Mouse (Mus musculus) fibroblast of lung, adult 2 months (primary cell): ENCODE measurements around the gene Sparc.
A peak's percentile ranks its signal among the peaks of the same experiment; 100 is the strongest.
"Not testable (repeated sequence)": the region's sequence is repeated elsewhere in the genome, so short reads cannot be mapped to it uniquely, and the experiment has no call there.

Source experiments
- DNase-seq: peaks from one replicate; pipeline ENCODE4 v3.0.0-alpha.2; 2011; ENCODE audit warnings: low read depth

Gene Sparc

DNA sequence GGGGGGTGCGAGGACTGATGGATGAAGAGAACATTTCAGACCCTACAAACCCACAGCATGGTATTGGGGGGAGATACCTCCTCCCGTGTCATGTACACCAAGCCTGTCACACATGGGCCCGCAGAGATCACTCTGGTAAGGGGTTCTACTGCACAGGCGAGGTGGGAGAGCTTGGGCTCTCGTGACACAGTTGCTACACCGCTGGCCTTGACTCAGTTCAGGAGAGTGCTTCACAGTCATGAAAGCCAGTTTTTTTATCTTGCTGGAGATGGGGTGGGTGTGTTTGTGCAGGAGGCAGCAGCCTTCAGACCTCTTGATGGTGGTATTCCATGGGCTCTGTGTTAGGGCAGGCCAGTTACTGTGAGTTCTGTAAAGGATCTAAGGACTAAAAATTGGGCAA lies 13.1 kb upstream of the Sparc start:
- DNase-seq: no peak

DNA sequence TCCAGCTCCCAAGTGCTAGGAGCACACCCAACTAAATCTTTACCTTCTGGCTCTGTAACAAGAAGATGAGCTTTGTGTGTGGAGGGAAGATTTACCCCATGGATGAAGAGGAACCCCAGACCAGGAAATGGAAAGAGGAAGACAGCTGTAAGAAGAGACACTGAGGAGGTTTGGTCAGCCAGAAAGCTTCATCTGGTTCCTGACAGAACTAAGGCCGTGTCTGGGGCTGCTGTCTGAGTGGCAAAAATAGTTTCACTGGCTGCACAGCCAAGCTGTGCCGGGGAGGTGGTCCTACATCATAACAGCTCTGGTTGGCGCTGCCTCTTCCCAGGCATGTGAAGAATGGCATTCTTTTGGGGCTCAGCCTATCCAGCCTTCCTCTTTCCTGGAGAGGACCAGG lies 10.0 kb upstream of the Sparc start:
- no peak for DNase-seq

DNA sequence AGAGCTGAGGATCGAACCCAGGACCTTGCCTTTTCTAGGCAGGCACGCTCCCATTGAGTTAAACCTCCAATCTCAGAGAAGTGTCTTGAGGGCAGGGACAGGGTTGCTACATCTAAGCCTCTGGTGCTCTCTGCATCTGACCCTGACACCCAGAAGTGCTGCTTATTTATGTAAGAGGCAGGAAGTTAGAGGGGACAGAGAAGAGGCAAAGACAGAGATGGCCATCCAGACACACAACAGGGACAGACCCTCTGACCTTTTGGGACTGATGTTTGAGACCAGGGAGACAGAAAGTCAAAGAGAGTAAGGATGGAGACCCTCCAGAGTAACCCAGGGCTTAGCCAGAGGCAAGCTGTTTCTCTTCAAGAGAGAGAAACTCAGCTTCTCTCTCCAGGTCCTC lies 7.0 kb upstream of the Sparc start:
- DNase-seq: no peak

DNA sequence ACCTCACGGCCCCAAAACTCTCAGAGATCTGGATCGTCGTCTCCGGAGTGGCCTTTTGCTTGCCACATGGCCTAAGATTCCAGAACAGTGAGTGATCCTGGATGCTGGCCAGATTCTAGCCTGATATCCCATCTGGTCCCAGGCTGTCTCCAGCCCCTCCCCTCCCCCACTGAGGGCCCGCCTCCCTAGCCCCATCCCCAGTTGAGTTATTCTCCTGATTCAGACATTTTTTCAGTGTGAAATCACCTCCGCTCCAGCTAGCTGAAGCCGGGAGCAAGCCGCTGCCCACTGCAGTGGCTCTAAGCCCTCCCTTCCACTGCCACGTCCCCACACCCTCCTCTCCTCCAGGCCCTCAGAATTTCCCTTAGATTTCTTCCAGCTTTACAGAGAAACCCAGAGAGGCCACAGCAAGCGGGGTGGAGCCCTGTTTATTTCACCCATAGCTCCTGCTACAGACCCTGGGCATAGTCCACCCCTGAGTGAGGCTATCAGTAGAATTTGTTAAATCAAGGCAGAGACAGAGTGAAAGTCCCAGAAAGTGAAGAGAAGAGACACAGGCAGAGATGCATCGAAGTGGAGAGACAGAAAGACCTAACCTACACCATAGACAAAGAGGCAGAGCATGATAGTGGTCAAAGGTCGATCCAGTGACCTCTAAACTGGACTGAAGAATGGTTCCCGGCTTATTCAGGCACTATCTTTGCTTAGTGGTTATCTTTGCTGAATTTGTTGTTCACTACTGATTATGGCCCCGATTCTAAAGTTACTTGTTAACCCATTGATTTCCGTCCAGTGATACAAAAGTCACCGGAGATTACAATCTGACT lies 5.4 kb upstream of the Sparc start:
- peak; percentile 99 for DNase-seq

DNA sequence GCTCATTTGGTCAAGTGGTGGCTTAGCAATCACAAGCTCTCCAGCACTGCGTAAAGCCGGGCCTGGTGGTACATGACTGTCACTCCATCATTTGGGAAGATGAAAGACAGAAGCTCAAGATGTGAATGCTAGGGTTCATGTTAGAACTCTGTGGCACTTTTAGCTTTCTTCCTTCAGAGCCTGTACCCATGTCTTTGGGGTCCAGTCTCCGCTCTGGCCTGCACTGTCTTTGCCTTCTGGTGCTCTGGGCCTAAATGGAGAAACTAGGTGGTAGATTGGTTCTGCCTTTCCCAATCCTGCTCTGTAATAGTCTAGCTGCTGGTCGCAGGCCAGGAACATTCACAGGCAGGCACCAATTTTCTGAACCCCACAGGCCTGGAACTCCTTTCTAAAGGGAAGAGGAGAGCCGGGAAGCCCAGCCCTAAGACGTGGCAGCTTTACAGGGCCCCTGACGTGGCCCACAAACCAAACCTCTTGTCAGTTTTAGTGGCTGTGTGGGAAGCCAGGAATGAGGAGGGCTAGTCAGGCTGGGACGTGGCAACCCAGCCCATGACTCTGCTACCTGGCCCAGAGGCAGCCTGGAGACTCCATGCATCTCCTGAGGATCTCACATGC lies 1.9 kb upstream of the Sparc start:
- DNase-seq: peak; percentile 84

DNA sequence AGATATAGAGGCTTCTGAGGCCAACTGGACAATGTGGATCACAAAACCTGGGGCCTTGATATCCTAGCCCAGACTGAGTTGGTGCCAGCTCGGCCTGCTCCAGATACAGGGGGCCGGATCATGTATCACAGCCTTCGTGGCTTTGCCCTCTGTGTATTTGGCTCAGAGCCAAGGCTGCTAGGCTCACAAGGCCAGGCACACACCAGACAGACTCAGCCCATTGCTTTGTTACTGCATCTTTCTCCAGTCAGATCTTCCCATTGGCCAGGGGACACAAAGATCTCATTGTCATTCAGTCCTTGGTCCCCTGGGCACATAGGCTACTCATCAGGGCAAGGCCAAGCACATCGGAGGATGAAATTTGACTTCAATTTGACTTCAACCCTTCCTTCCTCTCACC lies 773 bp upstream of the Sparc start:
- no peak for DNase-seq

DNA sequence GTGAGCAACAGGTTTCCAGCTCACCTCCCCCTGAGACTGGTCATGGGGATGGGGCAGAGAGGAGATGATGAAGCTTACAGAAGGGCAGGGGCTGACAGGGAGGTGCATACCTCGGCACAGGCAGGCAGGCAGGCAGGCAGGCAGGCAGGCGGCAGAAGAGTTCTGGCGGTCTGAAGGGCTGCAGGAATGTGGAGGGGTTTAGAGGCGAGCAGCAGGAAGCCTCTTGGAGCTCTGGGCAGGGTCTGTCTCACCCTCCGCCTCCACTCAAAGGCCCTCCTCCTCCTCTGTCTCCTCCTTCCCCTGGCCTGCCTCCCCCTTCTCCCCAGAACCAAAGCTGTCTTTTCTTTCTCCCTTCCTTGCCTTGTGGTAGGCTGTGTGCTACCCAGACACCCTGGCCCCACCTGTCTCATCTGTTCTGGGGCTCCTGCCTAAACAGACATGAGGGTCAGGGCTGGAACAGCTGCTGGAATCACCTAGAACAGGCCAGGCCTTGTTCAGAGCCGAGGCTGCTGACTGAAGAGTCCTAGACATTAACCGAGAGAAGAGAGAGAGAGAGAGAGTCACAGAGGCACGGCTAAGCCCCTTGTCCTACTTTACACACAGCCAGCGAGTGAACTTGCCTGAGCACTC lies 3.2 kb downstream of the Sparc start:
- peak; percentile 84 for DNase-seq

DNA sequence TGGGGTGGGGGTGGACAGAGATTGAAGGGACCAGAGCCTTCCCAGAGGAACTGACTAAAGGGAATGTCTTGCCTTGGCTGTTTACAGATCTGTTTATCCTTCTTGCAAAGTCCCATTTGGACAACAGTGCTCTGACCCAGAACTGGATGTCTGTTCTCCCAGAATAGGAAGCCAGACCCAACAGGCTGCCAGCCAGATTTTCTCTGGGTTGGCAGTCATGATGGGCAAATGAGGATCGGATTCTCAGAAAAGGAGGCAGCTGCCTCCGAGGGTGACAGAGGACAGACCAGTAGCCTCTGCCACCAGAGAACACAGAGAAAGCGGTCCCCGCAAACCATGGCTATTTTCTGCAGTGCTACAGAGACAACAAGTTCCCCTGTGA lies 3.7 kb downstream of the Sparc start:
- no peak for DNase-seq

DNA sequence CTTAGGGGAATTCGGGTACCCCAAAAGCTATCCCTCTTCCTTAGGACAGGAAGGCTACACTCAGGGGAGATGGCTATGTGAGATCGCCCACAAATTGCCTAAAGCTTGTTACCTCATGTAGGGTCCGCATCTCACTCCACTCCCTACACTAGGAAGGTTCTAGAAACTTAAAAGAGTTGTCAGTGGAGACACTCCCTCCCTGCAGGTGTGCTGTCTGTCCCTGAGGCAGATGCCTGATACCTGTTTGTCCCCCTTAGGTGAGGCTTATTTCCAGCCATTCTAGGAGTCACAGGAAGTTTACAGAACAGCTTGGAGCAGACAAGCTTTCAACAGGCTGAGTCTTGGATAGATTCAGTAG lies 4.3 kb downstream of the Sparc start:
- no peak for DNase-seq

DNA sequence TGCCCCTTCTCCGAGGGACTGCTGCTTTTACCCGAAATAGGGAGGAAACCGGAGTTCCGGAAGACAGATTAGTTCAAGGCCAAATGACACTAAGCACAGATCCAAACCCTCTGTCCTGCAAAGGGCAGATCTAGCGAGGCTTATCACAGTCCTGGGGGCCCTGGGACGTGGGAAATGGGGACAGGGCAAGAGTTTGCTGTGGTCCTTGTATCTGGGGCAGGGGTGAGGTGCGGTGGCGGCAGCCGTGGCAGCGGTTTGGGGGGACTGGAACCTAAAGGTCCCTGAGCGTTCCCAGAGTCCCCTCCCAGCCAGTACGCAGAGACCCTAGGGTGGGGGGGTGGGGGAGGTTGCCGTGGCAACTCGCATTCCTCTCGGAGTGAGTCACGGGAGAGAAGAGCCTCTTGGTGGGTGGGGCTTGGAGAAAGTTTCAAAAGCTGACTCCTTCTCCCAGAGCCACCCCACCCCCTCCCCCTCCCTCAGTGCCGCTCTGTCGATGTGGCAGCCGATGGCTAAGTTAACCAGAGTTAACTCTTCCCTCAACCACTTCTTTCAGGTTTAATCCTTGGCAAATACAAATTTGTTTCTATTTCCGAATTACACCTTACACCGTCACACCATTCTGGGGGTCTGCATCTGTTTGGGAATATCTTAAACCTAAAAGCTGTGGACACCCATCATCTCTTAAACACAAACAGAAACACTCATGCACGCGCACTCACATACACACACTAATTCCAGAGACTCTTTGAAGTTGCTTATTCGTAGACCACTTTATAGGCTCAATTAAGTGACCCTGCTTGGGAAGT lies 4.9 kb downstream of the Sparc start:
- peak; percentile 64 for DNase-seq

DNA sequence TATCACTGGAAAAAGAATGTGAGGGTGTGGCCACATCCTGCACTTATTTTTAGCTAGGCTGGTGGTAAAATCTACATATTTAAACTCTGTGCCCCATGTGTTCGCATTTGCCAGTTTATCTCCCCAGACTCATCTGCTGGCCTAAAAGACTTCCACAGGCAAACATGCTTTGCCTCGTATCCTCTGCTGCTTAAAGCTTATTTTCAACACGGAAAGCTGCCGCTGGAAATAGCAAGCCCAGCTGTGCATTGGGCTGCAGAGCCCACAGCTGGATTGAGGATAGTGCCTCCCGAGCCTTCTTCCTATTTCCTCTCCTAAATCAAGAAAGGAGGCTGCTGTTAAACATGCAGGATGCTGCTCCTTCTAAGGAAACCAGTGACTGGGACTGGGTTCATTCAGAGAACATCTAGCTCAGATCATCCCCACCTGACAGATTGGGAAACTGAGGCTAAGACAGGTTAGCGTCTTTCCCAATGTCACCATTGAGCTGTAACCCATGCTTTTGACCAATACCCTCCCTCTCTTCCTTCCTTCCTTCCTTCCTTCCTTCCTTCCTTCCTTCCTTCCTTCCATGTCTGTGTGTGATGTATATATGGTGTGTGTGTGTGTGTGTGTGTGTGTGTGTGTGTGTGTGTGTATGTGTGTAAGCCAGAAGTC lies 6.2 kb downstream of the Sparc start:
- no peak for DNase-seq

DNA sequence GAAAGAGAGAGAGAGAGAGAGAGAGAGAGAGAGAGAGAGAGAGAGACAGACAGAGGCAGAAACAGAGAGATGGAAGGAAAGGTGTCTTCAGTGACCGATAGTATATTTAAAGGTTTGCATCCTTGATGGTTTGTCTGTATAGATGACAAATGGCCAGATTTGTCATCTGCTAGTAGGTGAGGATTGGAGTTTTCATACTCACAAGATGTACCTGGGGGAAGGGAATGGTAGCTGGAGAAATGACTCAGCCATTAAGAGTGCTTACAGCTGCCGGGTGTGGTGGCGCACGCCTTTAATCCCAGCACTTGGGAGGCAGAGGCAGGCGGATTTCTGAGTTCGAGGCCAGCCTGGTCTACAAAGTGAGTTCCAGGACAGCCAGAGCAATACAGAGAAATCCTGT lies 7.3 kb downstream of the Sparc start:
- not testable (repeated sequence) for DNase-seq

DNA sequence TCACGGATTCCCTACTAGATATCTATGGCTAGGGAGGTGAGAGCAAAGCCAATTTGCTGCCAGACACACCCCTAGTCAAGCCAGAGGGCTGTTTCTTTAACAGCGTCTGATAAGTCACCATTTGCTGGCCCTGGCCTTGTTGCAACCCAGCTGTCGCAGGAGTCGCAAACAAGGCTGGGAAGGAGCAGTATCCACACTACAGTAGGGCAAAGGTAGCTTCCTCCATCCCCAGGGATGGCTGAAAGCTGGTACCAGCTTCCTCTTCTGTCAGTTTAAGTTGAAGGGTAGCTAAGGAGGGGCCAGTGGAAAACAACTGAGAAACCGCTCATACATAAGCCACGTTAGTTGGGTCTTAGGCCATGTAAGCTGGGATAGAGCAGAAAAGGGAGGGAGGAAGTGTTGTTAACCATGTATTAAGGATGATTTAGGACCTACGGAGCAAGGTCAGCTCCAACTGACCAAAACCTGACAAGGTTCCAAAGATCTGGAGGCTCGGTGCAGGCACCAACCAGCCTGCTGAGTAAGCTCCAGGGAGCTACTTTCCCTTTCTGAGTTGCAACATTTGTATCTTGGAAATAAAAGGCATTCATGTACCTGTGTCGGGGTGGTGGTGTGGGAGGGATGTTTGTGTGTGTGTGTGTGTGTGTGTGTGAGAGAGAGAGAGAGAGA lies 7.8 kb downstream of the Sparc start:
- no peak for DNase-seq

DNA sequence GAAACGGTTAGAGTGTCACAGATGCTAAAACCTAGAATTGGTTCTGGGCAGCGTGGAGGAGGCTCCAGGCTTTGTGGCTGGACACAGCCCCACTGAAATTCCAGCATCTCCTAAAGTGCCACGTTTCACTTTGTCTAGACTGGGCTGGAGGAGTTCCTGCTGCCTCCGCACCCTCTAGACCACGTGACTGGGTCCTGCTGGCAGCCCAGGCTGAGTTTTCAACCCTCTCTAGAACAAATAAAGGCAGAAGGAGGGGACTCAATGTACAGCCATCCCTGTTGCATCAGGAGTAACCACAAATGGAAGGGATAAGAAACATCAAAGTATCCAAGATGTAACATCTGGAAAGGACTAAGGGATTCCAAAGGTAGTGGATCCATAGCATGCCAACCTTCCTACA lies 8.7 kb downstream of the Sparc start:
- peak; percentile 79 for DNase-seq

DNA sequence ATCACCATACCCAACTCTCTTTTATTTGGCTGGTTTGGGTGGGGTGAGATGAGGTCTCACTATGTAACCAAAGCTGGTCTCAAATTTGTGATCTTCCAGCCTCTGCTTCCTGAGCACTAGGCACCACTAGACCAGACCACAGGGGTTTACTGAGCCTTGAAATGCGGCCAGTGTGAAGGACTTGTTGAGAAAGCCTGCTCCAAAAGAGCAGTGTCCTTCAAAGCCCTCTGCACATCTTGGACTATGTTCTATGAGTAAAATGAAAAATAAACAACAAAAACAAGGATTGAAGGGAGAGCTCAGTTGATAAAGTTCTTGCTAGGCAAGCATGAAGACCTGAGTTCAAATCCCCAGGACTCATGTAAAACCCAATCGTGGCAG lies 9.6 kb downstream of the Sparc start:
- no peak for DNase-seq

DNA sequence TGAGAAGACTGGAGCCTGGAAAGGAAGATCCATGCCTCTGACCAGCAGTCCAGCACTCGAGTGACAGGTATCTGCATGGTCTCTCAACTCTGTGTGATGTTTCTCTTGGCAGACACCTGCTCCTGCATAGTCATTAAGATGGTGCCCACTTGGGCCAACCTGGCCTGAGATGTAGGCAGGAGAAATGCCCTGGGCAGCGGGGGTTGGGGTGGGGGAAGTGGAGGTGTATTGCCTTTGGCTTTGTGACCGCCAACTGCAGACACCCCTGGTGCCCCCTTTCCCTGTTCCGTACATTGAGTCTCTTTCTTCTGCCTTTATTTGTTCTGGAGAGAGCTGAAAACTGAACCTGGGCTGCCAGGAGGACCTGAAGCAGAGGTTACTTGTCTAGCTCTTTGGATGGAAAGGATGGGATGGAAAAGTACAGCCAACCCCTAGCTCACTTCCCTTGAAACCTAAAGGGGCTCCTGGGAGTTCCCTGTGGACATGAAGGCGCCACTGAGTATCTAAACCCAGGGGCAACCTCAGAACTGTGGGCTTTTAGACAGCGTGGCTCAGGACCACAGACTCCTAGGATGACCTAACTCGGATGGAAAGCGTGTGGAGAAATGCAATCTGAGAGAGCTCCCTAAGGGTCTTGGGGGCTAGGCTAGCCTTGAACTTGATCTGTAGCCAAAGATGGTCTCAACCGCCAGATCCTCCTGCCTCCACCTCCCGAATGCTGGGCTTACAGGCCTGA lies 10.1 kb downstream of the Sparc start:
- no peak for DNase-seq

DNA sequence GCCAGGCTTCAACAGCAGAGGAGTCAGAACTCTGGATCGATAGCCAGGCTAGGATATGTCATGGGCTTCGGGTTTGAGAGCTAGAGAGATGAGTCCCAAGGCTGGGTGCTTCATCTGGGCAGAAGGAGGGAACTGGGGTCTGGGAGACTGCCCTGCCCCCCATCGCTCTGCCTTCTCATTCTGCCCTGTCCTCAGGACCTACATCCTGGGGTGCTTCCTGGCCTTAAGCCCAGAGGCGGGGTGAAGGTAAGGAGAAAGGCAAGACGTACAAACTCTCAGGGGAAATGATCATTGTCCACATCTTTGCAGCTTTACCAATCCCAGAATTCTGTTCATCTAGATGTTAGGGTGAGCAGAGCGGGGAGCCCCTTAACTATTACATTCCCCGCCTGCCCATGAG lies 10.9 kb downstream of the Sparc start:
- DNase-seq: no peak

DNA sequence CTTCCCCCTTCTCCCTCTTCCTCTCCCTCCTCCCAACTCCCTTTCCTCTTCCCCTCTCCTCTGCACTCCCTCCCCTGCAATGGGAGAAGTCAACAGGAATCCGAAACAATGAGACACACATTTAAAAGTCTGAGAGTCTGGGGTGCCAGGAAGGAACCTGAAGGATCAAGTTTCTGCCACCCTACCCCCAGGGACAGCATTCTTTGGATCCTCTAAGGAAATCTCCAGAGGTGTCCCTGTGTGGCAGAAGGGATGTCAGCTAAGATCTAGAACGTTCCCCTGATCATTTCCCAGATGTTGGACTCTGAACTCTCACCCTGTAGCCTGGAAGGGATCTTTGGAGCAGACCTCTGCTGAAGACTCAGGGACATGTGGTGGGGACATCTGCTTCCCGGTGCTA lies 12.5 kb downstream of the Sparc start:
- DNase-seq: no peak

DNA sequence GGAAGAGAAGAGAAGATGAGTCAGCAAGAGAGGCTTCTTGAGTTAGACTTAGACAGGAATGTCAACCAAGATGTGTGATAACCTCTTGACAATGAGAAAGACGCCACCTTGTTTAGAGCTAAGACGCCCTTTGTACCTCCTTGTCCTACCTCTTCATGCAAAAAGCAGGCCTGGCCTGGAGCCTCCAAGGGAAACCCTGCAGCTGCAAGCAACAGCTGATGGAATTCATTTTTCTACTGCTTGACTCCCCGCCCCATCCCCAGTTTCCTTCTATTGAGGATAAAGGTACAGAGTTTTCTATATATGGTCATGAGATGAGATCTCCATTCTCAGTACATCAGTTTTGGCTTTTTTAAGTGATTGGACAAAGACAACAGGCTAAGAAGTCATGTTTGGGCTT lies 13.0 kb downstream of the Sparc start:
- DNase-seq: no peak

DNA sequence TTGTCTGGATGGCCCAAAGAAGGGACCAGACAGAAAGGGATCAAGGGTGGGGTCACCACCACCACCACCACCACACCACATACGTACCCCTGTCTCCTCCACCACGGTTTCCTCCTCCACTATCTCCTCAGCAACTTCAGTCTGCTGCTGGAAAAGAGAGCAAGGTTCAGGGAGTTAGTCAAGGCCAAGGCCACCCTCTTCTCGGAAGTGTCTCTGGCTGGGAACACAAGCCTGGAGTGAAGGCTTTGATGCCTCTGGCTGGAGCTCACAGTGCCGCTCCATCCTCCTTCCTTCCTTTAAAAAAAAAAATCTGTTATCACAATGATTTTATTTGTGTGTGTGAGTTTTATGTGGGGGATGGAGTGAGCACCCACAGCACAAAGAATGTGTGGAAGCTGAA lies 15.8 kb downstream of the Sparc start:
- DNase-seq: no peak
